Mouse (Mus musculus) heart, adult 10 weeks (tissue): Measurements from ENCODE around the gene Cyfip2. TPM values are rescaled to one million over a fixed set of nuclear protein-coding genes. Genes with fewer than 3 reads are reported as not detected.

ENCODE experiments used
- polyA plus RNA-seq: library from polyadenylated mRNA; stranded (reverse); fragments of 350-450 nt; fragmentation: Illumina TruSeq; extraction: RNeasy Lipid Tissue Mini Kit (QIAGEN cat#74804); gene quantifications from one replicate; pipeline ENCODE4 v1.2.3, GENCODE M21; 2014; ENCODE audit warnings: low read depth, low replicate concordance

The Cyfip2 gene
- 76.0 TPM for polyA plus RNA-seq

DNA sequence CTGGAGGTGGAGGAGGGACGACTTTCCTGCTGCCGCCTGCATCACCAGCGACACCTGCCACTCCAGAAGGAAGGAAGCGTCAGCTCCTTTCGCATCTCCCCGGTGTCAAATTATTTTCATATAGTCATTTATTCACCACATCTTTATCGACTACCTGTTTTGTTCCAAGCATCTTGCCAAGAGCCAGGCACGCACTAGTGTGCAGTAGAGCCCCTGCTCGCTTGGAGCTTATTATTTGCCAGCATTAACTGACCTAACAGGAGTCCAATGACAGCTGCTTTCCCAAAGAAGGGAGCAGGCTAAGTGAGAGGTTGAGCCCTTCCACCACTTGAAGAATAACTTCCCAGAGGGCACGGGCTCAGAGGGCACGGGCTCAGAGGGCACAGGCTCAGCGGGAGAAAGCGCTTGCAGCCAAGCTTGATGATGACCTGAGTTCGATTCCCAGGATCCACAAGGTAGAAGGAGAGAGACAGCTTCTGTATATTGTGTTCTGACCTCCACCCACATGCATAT lies at the start of gene Cyfip2:
Cyfip2 (minus strand) TSS at position 337 of the 513 bp plus-strand sequence.

DNA sequence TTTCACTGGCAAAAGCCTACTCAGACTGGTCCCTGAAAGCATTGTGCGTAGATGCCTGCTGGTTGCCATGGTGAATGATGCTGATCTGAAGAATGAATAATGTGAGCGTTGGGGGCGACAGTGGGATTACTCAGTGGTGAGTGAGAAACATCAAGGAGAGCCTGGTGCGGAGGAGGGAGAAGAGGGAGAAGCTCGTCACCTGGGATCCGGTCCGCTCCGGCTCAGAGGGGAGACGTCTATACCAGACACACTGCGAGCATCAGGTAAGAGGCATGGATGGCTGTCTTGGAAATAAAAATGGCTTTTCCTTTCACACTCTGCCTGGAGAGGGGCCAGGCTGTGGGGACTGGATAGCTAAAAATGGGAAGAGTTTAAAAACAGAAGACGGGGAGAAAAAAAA lies 77.3 kb downstream of the Cyfip2 start, which contains the start of gene Fndc9:
Fndc9 (plus strand) TSS at position 198 of the 400 bp plus-strand sequence.

DNA sequence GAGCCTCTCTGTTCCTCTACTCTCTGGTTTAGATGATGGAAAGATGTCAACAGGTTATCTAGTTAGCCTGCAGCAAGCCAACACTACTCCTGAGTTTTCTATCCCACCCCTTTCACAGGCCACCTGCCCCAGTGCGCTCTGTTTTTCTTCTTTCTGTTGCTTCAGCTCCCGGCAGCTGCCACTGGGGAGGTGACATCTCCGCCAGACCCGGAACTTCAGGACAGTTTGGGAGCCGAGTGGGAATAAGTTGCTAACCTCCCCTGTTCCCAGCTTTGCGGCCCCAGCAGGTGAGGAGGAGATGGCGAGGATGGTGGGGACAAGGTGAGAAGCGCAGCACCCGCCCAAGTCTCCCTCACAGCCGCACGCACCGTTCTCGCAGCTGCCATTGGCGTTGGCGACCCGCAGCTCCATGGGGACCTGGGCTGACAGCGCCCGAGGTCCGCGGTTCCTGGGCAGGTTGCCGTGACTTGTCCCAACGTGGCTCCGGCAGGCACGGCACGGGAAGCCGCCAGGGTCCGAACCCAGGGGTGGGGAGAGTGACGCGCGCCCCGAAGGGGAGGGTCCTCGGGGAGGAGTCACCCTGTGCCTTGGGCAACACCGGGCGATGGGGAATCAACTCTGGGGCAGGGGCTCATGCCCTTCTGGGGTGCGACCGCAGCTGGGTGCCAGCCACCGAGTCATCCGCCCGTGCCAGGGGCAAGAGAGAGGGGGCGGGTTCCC lies 146.6 kb downstream of the Cyfip2 start, which contains the start of gene Nipal4:
Nipal4 (minus strand) TSS at position 643 of the 720 bp plus-strand sequence.

Other genes with a start within 250 kb of the Cyfip2 start
- not detected for gene Nipal4, start 146.4 kb downstream of the Cyfip2 start, polyA plus RNA-seq
- not detected for gene Fndc9, start 77.3 kb downstream of the Cyfip2 start, polyA plus RNA-seq
- 0.10 TPM for gene Itk, start 76.7 kb upstream of the Cyfip2 start, polyA plus RNA-seq
- gene Fam71b, start 83.7 kb upstream of the Cyfip2 start, polyA plus RNA-seq = not detected
- gene Med7, start 124.1 kb upstream of the Cyfip2 start, polyA plus RNA-seq = 27.4 TPM
- not detected for gene Havcr2, start 142.1 kb upstream of the Cyfip2 start, polyA plus RNA-seq
- not detected for gene Gm12169, start 211.4 kb upstream of the Cyfip2 start, polyA plus RNA-seq